8 mouse cellular contexts compared by ENCODE assay signal in the genomic region with DNA sequence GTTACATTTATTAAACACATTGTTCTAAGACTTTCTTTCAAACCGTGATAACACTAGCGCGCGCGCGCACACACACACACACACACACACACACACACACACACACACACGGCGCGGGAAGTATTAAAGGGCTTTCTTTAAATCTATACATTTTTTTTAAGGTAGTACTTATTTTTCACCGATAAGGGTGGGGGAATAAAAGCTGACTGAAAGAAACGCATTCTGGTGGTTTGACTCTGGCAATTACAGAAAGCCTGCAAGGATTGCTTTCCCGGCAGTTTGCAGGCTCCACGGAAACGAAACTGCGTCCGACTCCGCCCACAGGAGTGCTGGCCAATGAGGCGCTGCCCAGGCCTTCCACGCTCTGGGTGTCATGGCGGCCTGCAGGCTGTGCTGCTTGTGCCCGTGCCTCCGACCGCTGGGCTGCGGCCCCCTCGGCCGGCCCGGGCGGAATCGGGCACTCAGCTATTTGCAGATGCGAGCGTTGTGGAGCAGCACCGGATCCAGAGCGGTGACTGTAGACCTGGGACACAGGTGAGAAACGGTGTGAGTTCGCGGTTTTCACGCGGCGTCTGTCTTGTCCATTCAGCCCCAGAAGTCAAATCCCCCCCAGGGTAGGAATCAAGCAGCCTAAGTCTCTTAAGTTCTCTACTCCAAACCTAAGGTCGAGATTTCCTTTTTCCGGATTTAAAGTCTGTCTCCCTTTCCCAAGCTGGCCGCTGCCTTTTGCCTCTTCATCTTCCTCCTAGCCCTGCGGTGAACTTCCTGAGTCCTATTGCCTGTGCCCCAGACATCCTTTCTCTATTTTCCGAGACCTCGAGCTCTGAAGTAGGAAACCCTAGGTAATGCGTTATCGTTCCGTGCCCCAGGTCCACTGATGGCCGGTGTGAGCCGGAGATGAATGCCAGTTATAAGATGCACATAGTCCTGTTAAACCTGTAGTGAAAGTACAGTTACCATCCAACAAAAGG. TPM values are rescaled to one million over a fixed set of nuclear protein-coding genes. Genes with fewer than 3 reads are reported as not detected.
A peak's percentile ranks its signal among the peaks of the same experiment; 100 is the strongest.
DNase-seq lines count a peak whose midpoint lies in the region; ATAC-seq and TF ChIP-seq lines count a peak whose summit lies in the region.

TSS of gene Pnpt1 (plus strand) at position 360 of the 971 bp plus-strand sequence.

- H3K36me3 ChIP-seq in MEL (ENCODE audit: control insufficient read depth in 1 of 2, insufficient read depth in 2 of 2, low read length in 2 of 2), result peaks cover 10 to 20% of the 10 kb centered on the region in 2 experiments
- H3K36me3 ChIP-seq in forebrain, postnatal 0 days (ENCODE audit: insufficient read depth), result peaks cover 10% of the 10 kb centered on the region
- H3K36me3 ChIP-seq in lung, embryonic 15.5 days, result peaks cover 12% of the 10 kb centered on the region

- TF ChIP-seq RAD21 in MEL (IDR thresholded peaks at IDR 0.05; ENCODE audit: low read depth, low read length), result no peak

- WGBS in cerebellum, adult 2 months, result under 1% methylated on average over 50 of the region's 50 CpGs
- WGBS in forebrain, postnatal 0 days, result 3% methylated on average over 50 of the region's 50 CpGs
- 4% methylated on average over 50 of the region's 50 CpGs for WGBS in lung, embryonic 15.5 days

- H3K9ac ChIP-seq in MEL (ENCODE audit: control insufficient read depth, low read depth, low read length, poor library complexity, severe bottlenecking), result peak within 1 kb of the TSS; percentile 75
- H3K9ac ChIP-seq in forebrain, postnatal 0 days, result peak within 1 kb of the TSS; percentile 65
- H3K9ac ChIP-seq in lung, embryonic 15.5 days, result peak within 1 kb of the TSS; percentile 90

- H3K4me1 ChIP-seq in MEL (ENCODE audit: control insufficient read depth in 1 of 2, insufficient read depth in 2 of 2, low read length in 2 of 2), result peaks cover 3 to 5% of the 10 kb centered on the region in 2 experiments; a peak in 1 of 4 replicates
- H3K4me1 ChIP-seq in cerebellum, adult 2 months (ENCODE audit: control insufficient read depth, insufficient read depth, low read length), result no peaks in the 10 kb centered on the region
- 0 out of 2 replicates have a peak, but pooled peaks cover 5% of the 10 kb centered on the region for H3K4me1 ChIP-seq in forebrain, postnatal 0 days (ENCODE audit: insufficient read depth)
- H3K4me1 ChIP-seq in lung, embryonic 15.5 days, result peaks cover 4% of the 10 kb centered on the region; the same call in 1 of the 2 replicates

- peak within 1 kb of the TSS; percentile 70 to 85 for H3K4me3 ChIP-seq in MEL (ENCODE audit: control insufficient read depth in 1 of 2, insufficient read depth in 1 of 2, low read depth in 2 of 2, low read length in 2 of 2)
- peak within 1 kb of the TSS; percentile 70 for H3K4me3 ChIP-seq in cerebellum, adult 2 months (replicated peaks; ENCODE audit: insufficient read depth, low read depth, low read length)
- peak within 1 kb of the TSS; percentile 63 for H3K4me3 ChIP-seq in forebrain, postnatal 0 days (ENCODE audit: low read depth, low read length)
- H3K4me3 ChIP-seq in lung, embryonic 15.5 days, result peak within 1 kb of the TSS; percentile 88

- DNase-seq in MEL (ENCODE audit: low read depth, low spot score), result peak; percentile 98
- DNase-seq in cerebellum, adult 2 months, result peak; percentile 89 to 92
- peak; percentile 95 for DNase-seq in forebrain, postnatal 0 days
- DNase-seq in heart, postnatal 4 days, result peak; percentile 92
- DNase-seq in layer of hippocampus, adult 8-10 months (ENCODE audit: low spot score in 2 of 2), result peak; percentile 85 to 90
- DNase-seq in ovary, adult 18-20 months (ENCODE audit: low spot score), result peak; percentile 86
- peak; percentile 90 for DNase-seq in thymus, postnatal 0 days (ENCODE audit: low spot score)

- peak; percentile 91 to 95 for TF ChIP-seq POLR2A in MEL (IDR thresholded peaks at IDR 0.05; ENCODE audit: control insufficient read depth in 1 of 2, insufficient read depth in 1 of 2, low read depth in 1 of 2, low read length in 2 of 2, poor library complexity in 1 of 2)
- peak; percentile 70 for TF ChIP-seq POLR2A in cerebellum, adult 2 months (IDR thresholded peaks at IDR 0.05; ENCODE audit: borderline replicate concordance, insufficient read depth, low read length)

- peaks cover 12% of the 10 kb centered on the region for H3K79me2 ChIP-seq in MEL (ENCODE audit: control insufficient read depth, insufficient read depth, low read length, poor library complexity)

- H3K27ac ChIP-seq in MEL (ENCODE audit: control insufficient read depth, low read depth, low read length), result peak within 1 kb of the TSS; percentile 84
- H3K27ac ChIP-seq in cerebellum, adult 2 months (ENCODE audit: insufficient read depth, low read length), result no peak within 1 kb of the TSS; the same call in 1 of the 2 replicates
- H3K27ac ChIP-seq in forebrain, postnatal 0 days (ENCODE audit: low read depth, low read length), result peak within 1 kb of the TSS; percentile 46; the same call in 1 of the 2 replicates
- H3K27ac ChIP-seq in lung, embryonic 15.5 days, result peak within 1 kb of the TSS; percentile 75

- ATAC-seq in forebrain, postnatal 0 days, result peak; percentile 100
- ATAC-seq in lung, embryonic 15.5 days (ENCODE audit: borderline replicate concordance, extremely low read depth, low FRiP score, low TSS enrichment), result peak; percentile 100

- H3K27me3 ChIP-seq in MEL (ENCODE audit: control insufficient read depth in 1 of 2, insufficient read depth in 2 of 2, low read length in 2 of 2), result no peaks in the 10 kb centered on the region
- no peaks in the 10 kb centered on the region for H3K27me3 ChIP-seq in cerebellum, adult 2 months (ENCODE audit: control insufficient read depth, insufficient read depth, low read length)
- H3K27me3 ChIP-seq in forebrain, postnatal 0 days (ENCODE audit: insufficient read depth, low read length), result no peaks in the 10 kb centered on the region
- H3K27me3 ChIP-seq in lung, embryonic 15.5 days, result no peaks in the 10 kb centered on the region

- no peak for TF ChIP-seq EP300 in MEL (IDR thresholded peaks at IDR 0.05; ENCODE audit: low read depth in 1 of 2, low read length in 2 of 2)

- peak within 1 kb of the TSS; percentile 67 for H3K4me2 ChIP-seq in forebrain, postnatal 0 days (ENCODE audit: low read depth)
- peak within 1 kb of the TSS; percentile 65 for H3K4me2 ChIP-seq in lung, embryonic 15.5 days

- no peak for TF ChIP-seq CTCF in MEL (IDR thresholded peaks at IDR 0.05 in 2 of 3, conservative IDR thresholded peaks at IDR 0.05 in 1 of 3; ENCODE audit: control insufficient read depth in 1 of 3, insufficient read depth in 1 of 3, low read depth in 2 of 3, low read length in 3 of 3, poor library complexity in 1 of 3, severe bottlenecking in 1 of 3)
- TF ChIP-seq CTCF in cerebellum, adult 2 months (IDR thresholded peaks at IDR 0.05; ENCODE audit: borderline replicate concordance, insufficient read depth, low read depth, low read length), result no peak
- TF ChIP-seq CTCF in forebrain, postnatal 0 days (IDR thresholded peaks at IDR 0.05; ENCODE audit: low read depth), result peak; percentile 25; the same call in 1 of the 2 replicates

- no peaks in the 10 kb centered on the region for H3K9me3 ChIP-seq in MEL (replicated peaks; ENCODE audit: insufficient read depth, low read length)
- no peaks in the 10 kb centered on the region for H3K9me3 ChIP-seq in forebrain, postnatal 0 days (ENCODE audit: low read length)
- H3K9me3 ChIP-seq in lung, embryonic 15.5 days, result no peaks in the 10 kb centered on the region

TF ChIP-seq in MEL, 35 proteins besides CTCF, POLR2A, EP300 and RAD21 (continues in another document):
- TF ChIP-seq POLR2AphosphoS2 (IDR thresholded peaks at IDR 0.05; ENCODE audit: low read length), result peak; percentile 88
- TF ChIP-seq KAT2A (conservative IDR thresholded peaks at IDR 0.05; ENCODE audit: low read depth, low read length), result no peak; the same call in 1 of the 2 replicates
- no peak for TF ChIP-seq ZNF384 (IDR thresholded peaks at IDR 0.05; ENCODE audit: low read depth, low read length)
- TF ChIP-seq ZMIZ1 (IDR thresholded peaks at IDR 0.05; ENCODE audit: low read depth, low read length), result peak; percentile 58
- 0 out of 2 replicates have a peak, but pooled peaks have one; percentile 76 for TF ChIP-seq CHD1 (IDR thresholded peaks at IDR 0.05; ENCODE audit: low read depth, low read length)
- no peak for TF ChIP-seq UBTF (IDR thresholded peaks at IDR 0.05; ENCODE audit: borderline replicate concordance, insufficient read depth, low read depth, low read length)
- TF ChIP-seq ELF1 (IDR thresholded peaks at IDR 0.05; ENCODE audit: low read depth, low read length), result peak; percentile 68
- no peak for TF ChIP-seq USF2 (IDR thresholded peaks at IDR 0.05; ENCODE audit: borderline replicate concordance in 1 of 2, insufficient read depth in 1 of 2, low read depth in 1 of 2, low read length in 2 of 2)
- peak; percentile 74 for TF ChIP-seq MAX (IDR thresholded peaks at IDR 0.05; ENCODE audit: low read length)
- TF ChIP-seq ZC3H11A (IDR thresholded peaks at IDR 0.05; ENCODE audit: low read depth, low read length), result no peak
- peak; percentile 12; the same call in 1 of the 2 replicates for TF ChIP-seq ETS1 (IDR thresholded peaks at IDR 0.05; ENCODE audit: low read depth, low read length)
- peak; percentile 80 for TF ChIP-seq HCFC1 (IDR thresholded peaks at IDR 0.05; ENCODE audit: low read depth, low read length)
- peak; percentile 95 for TF ChIP-seq NELFE (IDR thresholded peaks at IDR 0.05; ENCODE audit: low read depth, low read length)
- TF ChIP-seq TCF12 (IDR thresholded peaks at IDR 0.05; ENCODE audit: low read depth, low read length), result peak; percentile 14; the same call in 1 of the 2 replicates
- 0 out of 2 replicates have a peak, but pooled peaks have one; percentile 44 for TF ChIP-seq E2F4 (IDR thresholded peaks at IDR 0.05; ENCODE audit: borderline replicate concordance, low read depth, low read length)
- no peak for TF ChIP-seq GABPA (IDR thresholded peaks at IDR 0.05; ENCODE audit: low read depth, low read length)
- TF ChIP-seq MEF2A (IDR thresholded peaks at IDR 0.05; ENCODE audit: extremely low read depth, insufficient replicate concordance, low read depth, low read length, poor library complexity, severe bottlenecking), result no peak
- no peak for TF ChIP-seq MAZ (IDR thresholded peaks at IDR 0.05; ENCODE audit: low read depth, low read length)

RNA-seq across cellular contexts. Expression of gene Pnpt1, which starts in this region (rescaled TPM):
- 85.0 and 87.4 TPM in 2 replicates for total RNA-seq in MEL (2012; rRNA removed)
- polyA plus RNA-seq in MEL (2012; ENCODE audit: insufficient read depth in 1 of 2, insufficient read length in 2 of 2, low read depth in 1 of 2, low replicate concordance in 2 of 2, missing spikeins in 1 of 2), result 10 to 100 TPM in 1 of 2 experiments, not detected in 1; 56.2 TPM
- polyA plus RNA-seq in cerebellum, adult 2 months (2012; rRNA removed), result 18.9 and 20.2 TPM in 2 replicates
- total RNA-seq in forebrain, postnatal 0 days (2014; rRNA removed), result 24.7 and 28.1 TPM in 2 replicates
- polyA plus RNA-seq in forebrain, postnatal 0 days (2015; fragmentation: Nextera tagmentation; extraction: Ambion mirVana), result 15.8 and 19.6 TPM in 2 replicates
- 10 to 100 TPM; 33.0 to 34.6 TPM for total RNA-seq in heart, postnatal 4 days (2021)
- total RNA-seq in layer of hippocampus, adult 8-10 months (2022), result 10 to 100 TPM; 24.4 to 29.0 (median 26.2) TPM
- polyA plus RNA-seq in lung, embryonic 15.5 days (2015; fragmentation: Nextera tagmentation; extraction: Ambion mirVana), result 35.8 and 41.1 TPM in 2 replicates
- polyA plus RNA-seq in thymus, postnatal 0 days (2015; fragmentation: Nextera tagmentation; extraction: Ambion mirVana), result 36.7 and 39.8 TPM in 2 replicates
